In genomic region chr17:17295037-17295436, GRCm38 (mm10) we compare ENCODE assay signal across 8 mouse cellular contexts.
DNase-seq lines count a peak whose midpoint lies in the region; ATAC-seq and TF ChIP-seq lines count a peak whose summit lies in the region.
"Not testable (repeated sequence)": the region's sequence is repeated elsewhere in the genome, so short reads cannot be mapped to it uniquely, and the experiment has no call there.

No protein-coding gene starts in this region.

- ATAC-seq in G1E (ENCODE audit: extremely low read depth, insufficient number of reproducible peaks, low FRiP score, poor library complexity, severe bottlenecking); heart, embryonic 12.5 days (ENCODE audit: insufficient number of reproducible peaks, low FRiP score); hindbrain, postnatal 0 days; limb, embryonic 11.5 days (ENCODE audit: insufficient number of reproducible peaks, low FRiP score, low TSS enrichment, low read depth); lung, embryonic 14.5 days (ENCODE audit: insufficient read depth); midbrain, embryonic 14.5 days (ENCODE audit: low FRiP score, low TSS enrichment); stomach, embryonic 16.5 days (ENCODE audit: insufficient read depth, low FRiP score): not testable (repeated sequence)
- peak; percentile 67 for ATAC-seq in erythroid progenitor cell, adult 5-6 weeks (replicated peaks; ENCODE audit: low FRiP score, poor library complexity, severe bottlenecking)

- not testable (repeated sequence) for TF ChIP-seq CTCF in G1E (IDR thresholded peaks at IDR 0.05; ENCODE audit: low read depth, low read length); hindbrain, postnatal 0 days (IDR thresholded peaks at IDR 0.05; ENCODE audit: low read depth); lung, embryonic 14.5 days (IDR thresholded peaks at IDR 0.05; ENCODE audit: low read depth)

- not testable (repeated sequence) for H3K9me3 ChIP-seq in G1E (replicated peaks); heart, embryonic 12.5 days (replicated peaks); hindbrain, postnatal 0 days (ENCODE audit: low read length); limb, embryonic 11.5 days (ENCODE audit: control insufficient read depth, low read length); lung, embryonic 14.5 days (ENCODE audit: low read depth, low read length); midbrain, embryonic 14.5 days (ENCODE audit: control insufficient read depth, low read length); stomach, embryonic 16.5 days (replicated peaks; ENCODE audit: control insufficient read depth, low read length)

- peak overlapping the region; percentile 39; the same call in 1 of the 2 replicates for H3K4me2 ChIP-seq in heart, embryonic 12.5 days
- H3K4me2 ChIP-seq in hindbrain, postnatal 0 days (ENCODE audit: low read depth, low read length) = peak overlapping the region; percentile 50
- H3K4me2 ChIP-seq in limb, embryonic 11.5 days (ENCODE audit: low read depth, severe bottlenecking) = peak overlapping the region; percentile 15; the same call in 1 of the 2 replicates
- H3K4me2 ChIP-seq in lung, embryonic 14.5 days = peak overlapping the region; percentile 57
- peak overlapping the region; percentile 48 for H3K4me2 ChIP-seq in midbrain, embryonic 14.5 days (ENCODE audit: low read length)
- H3K4me2 ChIP-seq in stomach, embryonic 16.5 days (ENCODE audit: low read depth, low read length) = peak overlapping the region; percentile 44

- not testable (repeated sequence) for DNase-seq in G1E (ENCODE audit: low spot score); hindbrain, postnatal 0 days (ENCODE audit: low spot score); limb, embryonic 11.5 days (ENCODE audit: low spot score); lung, embryonic 14.5 days; midbrain, embryonic 14.5 days

- not testable (repeated sequence) for H3K9ac ChIP-seq in heart, embryonic 12.5 days; hindbrain, postnatal 0 days (replicated peaks; ENCODE audit: low read length); limb, embryonic 11.5 days (ENCODE audit: low read length); lung, embryonic 14.5 days; midbrain, embryonic 14.5 days (replicated peaks; ENCODE audit: low read length); stomach, embryonic 16.5 days (ENCODE audit: low read length)

- not testable (repeated sequence) for H3K36me3 ChIP-seq in G1E (replicated peaks); heart, embryonic 12.5 days; hindbrain, postnatal 0 days (ENCODE audit: insufficient read depth, low read length); limb, embryonic 11.5 days (ENCODE audit: control insufficient read depth, insufficient read depth, low read length); lung, embryonic 14.5 days (ENCODE audit: insufficient read depth); midbrain, embryonic 14.5 days (ENCODE audit: control insufficient read depth, insufficient read depth, low read length); stomach, embryonic 16.5 days (ENCODE audit: control insufficient read depth, insufficient read depth, low read length)

- H3K27me3 ChIP-seq in G1E (ENCODE audit: insufficient read depth, low read length); heart, embryonic 12.5 days (replicated peaks); hindbrain, postnatal 0 days (ENCODE audit: insufficient read depth, low read length); limb, embryonic 11.5 days (ENCODE audit: control insufficient read depth, insufficient read depth, low read length); lung, embryonic 14.5 days (ENCODE audit: insufficient read depth, low read length); midbrain, embryonic 14.5 days (ENCODE audit: control insufficient read depth, insufficient read depth, low read length); stomach, embryonic 16.5 days (ENCODE audit: control insufficient read depth, insufficient read depth, low read length): not testable (repeated sequence)

- H3K4me3 ChIP-seq in G1E (ENCODE audit: low read depth, low read length) = peak overlapping the region; percentile 70
- peak overlapping the region; percentile 25; the same call in 1 of the 2 replicates for H3K4me3 ChIP-seq in heart, embryonic 12.5 days
- peak overlapping the region; percentile 42 for H3K4me3 ChIP-seq in hindbrain, postnatal 0 days (ENCODE audit: low read length)
- peak overlapping the region; percentile 39 for H3K4me3 ChIP-seq in limb, embryonic 11.5 days (ENCODE audit: low read depth, low read length)
- H3K4me3 ChIP-seq in lung, embryonic 14.5 days (ENCODE audit: low read depth, low read length) = peak overlapping the region; percentile 43
- H3K4me3 ChIP-seq in midbrain, embryonic 14.5 days (replicated peaks; ENCODE audit: low read depth, low read length) = peak overlapping the region; percentile 43
- H3K4me3 ChIP-seq in stomach, embryonic 16.5 days (replicated peaks; ENCODE audit: low read length) = peak overlapping the region; percentile 34

- H3K4me1 ChIP-seq in G1E (ENCODE audit: insufficient read depth, low read depth, low read length); heart, embryonic 12.5 days (replicated peaks); hindbrain, postnatal 0 days (ENCODE audit: insufficient read depth, low read length); limb, embryonic 11.5 days (ENCODE audit: control insufficient read depth, insufficient read depth, low read length); lung, embryonic 14.5 days (ENCODE audit: insufficient read depth); midbrain, embryonic 14.5 days (ENCODE audit: control insufficient read depth, insufficient read depth, low read length); stomach, embryonic 16.5 days (ENCODE audit: control insufficient read depth, insufficient read depth, low read length): not testable (repeated sequence)

- H3K27ac ChIP-seq in heart, embryonic 12.5 days (ENCODE audit: poor library complexity, severe bottlenecking); hindbrain, postnatal 0 days; limb, embryonic 11.5 days (replicated peaks; ENCODE audit: low read depth, low read length); lung, embryonic 14.5 days (ENCODE audit: low read depth); midbrain, embryonic 14.5 days (replicated peaks; ENCODE audit: low read depth, low read length); stomach, embryonic 16.5 days (ENCODE audit: low read length): not testable (repeated sequence)

- WGBS in heart, embryonic 12.5 days = 3% methylated on average over 1 of the region's 1 CpGs
- 5% methylated on average over 1 of the region's 1 CpGs for WGBS in hindbrain, postnatal 0 days
- 10% methylated on average over 1 of the region's 1 CpGs for WGBS in limb, embryonic 11.5 days
- WGBS in lung, embryonic 14.5 days = 0% methylated on average over 1 of the region's 1 CpGs
- 6% methylated on average over 1 of the region's 1 CpGs for WGBS in midbrain, embryonic 14.5 days
- WGBS in stomach, embryonic 16.5 days = 2% methylated on average over 1 of the region's 1 CpGs
